Mouse (Mus musculus) kidney, adult 2 months (tissue): ENCODE data around the gene Agfg2.

Experiments
- CTCF ChIP-seq: fragments of 200-500 bp; conservative IDR thresholded peaks from 2 replicates; pipeline ENCODE4 v1.5.1; 2011; ENCODE audit warnings: low read depth, mild to moderate bottlenecking, control low read depth, low read length, moderate library complexity, mixed read lengths; ENCODE audit not compliant: insufficient read depth, insufficient read length
- POLR2A ChIP-seq: fragments of 200-500 bp; IDR thresholded peaks from one replicate; pipeline ENCODE4 v1.6.1; 2011; ENCODE audit warnings: low read depth, low read length, control low read depth

GRCm38 (mm10) chr5:137723840-137724239, 39.3 kb upstream of the Agfg2 start:
- no peak for TF ChIP-seq CTCF
- TF ChIP-seq POLR2A, result no peak
